Mouse (Mus musculus) urinary bladder, adult 2 months (tissue): ENCODE measurements around the gene Smurf2. TPM values are rescaled to one million over a fixed set of nuclear protein-coding genes. Genes with fewer than 3 reads are reported as not detected.

Experiments used
- DNase-seq: peaks from one replicate; pipeline ENCODE4 v3.0.0; 2022; ENCODE audit warnings: low spot score
- polyA plus RNA-seq: library from polyadenylated mRNA; depleted of rRNA; stranded (reverse); fragments of >200 nt; gene quantifications from 2 replicates; pipeline ENCODE4 v1.2.3, GENCODE M21; 2012; rRNA removed

Gene Smurf2
- polyA plus RNA-seq = 16.0 and 21.6 TPM in 2 replicates

- DNase-seq = peak; percentile 84
Observed at GRCm38 (mm10) chr11:106920551-106921379, at the start of gene Smurf2. Smurf2 (minus strand) TSS chr11:106920715.

GRCm38 (mm10) chr11:106969798-106970197 is 49.3 kb upstream of the Smurf2 start:
- no peak for DNase-seq

GRCm38 (mm10) chr11:106967630-106968029 is 47.1 kb upstream of the Smurf2 start:
- DNase-seq = no peak

- no peak for DNase-seq
Observed at GRCm38 (mm10) chr11:106965881-106966280, 45.4 kb upstream of the Smurf2 start.

- DNase-seq = no peak
Observed at GRCm38 (mm10) chr11:106962310-106962709, 41.8 kb upstream of the Smurf2 start.

GRCm38 (mm10) chr11:106961471-106962081 is 41.1 kb upstream of the Smurf2 start:
- no peak for DNase-seq

GRCm38 (mm10) chr11:106959121-106959520 is 38.6 kb upstream of the Smurf2 start:
- DNase-seq = no peak

- no peak for DNase-seq
Observed at GRCm38 (mm10) chr11:106958407-106959071, 38.0 kb upstream of the Smurf2 start.

GRCm38 (mm10) chr11:106957271-106957980 is 36.9 kb upstream of the Smurf2 start:
- DNase-seq = peak; percentile 29

GRCm38 (mm10) chr11:106954566-106954965 is 34.1 kb upstream of the Smurf2 start:
- DNase-seq = no peak

GRCm38 (mm10) chr11:106954116-106954515 is 33.6 kb upstream of the Smurf2 start:
- DNase-seq = no peak

- no peak for DNase-seq
Observed at GRCm38 (mm10) chr11:106937306-106937705, 16.8 kb upstream of the Smurf2 start.

GRCm38 (mm10) chr11:106930366-106930765 is 9.9 kb upstream of the Smurf2 start:
- no peak for DNase-seq

GRCm38 (mm10) chr11:106928935-106929334 is 8.4 kb upstream of the Smurf2 start:
- no peak for DNase-seq

- DNase-seq = no peak
Observed at GRCm38 (mm10) chr11:106927950-106928349, 7.4 kb upstream of the Smurf2 start.

- DNase-seq = no peak
Observed at GRCm38 (mm10) chr11:106927226-106927625, 6.7 kb upstream of the Smurf2 start.

- DNase-seq = no peak
Observed at GRCm38 (mm10) chr11:106926732-106927131, 6.2 kb upstream of the Smurf2 start.

GRCm38 (mm10) chr11:106919612-106920550 is 634 bp downstream of the Smurf2 start:
- peak; percentile 47 for DNase-seq

GRCm38 (mm10) chr11:106918901-106919300 is 1.6 kb downstream of the Smurf2 start:
- DNase-seq = no peak

GRCm38 (mm10) chr11:106911257-106911656 is 9.3 kb downstream of the Smurf2 start:
- no peak for DNase-seq

- no peak for DNase-seq
Observed at GRCm38 (mm10) chr11:106908016-106908415, 12.5 kb downstream of the Smurf2 start.
